Mouse (Mus musculus) Patski (cell line): Measurements from ENCODE around the gene Kcnt2. TPM values are rescaled to one million over a fixed set of nuclear protein-coding genes. Genes with fewer than 3 reads are reported as not detected.

Experiments
- ATAC-seq: fragments of 100-300 bp; one replicate; pipeline ENCODE4 v1.8.0; 2021
- CTCF ChIA-PET: fragments of 350-600 bp; sonication (Branson Sonifier 250); formaldehyde crosslinking; loops from one replicate; lab custom pipeline; 2022; ENCODE audit warnings: inconsistent platforms; lab: Charles Lee
- POLR2A ChIA-PET: fragments of 350-600 bp; sonication (Branson Sonifier 250); formaldehyde crosslinking; loops from one replicate; lab custom pipeline; 2022; ENCODE audit warnings: antibody characterized with exemption, inconsistent platforms; lab: Charles Lee
- DNase-seq: peaks from one replicate; pipeline ENCODE4 v3.0.0-alpha.2; 2011; ENCODE audit warnings: low read depth, low spot score
- H3K27me3 ChIP-seq: fragments of 371-371 bp; one replicate; pipeline ENCODE4 v1.5.1; 2021
- CTCF ChIP-seq: fragments of 100-300 bp; IDR thresholded peaks from one replicate; pipeline ENCODE4 v1.5.1; 2021
- in situ Hi-C: fragments of 300-500 bp; cut with MboI; formaldehyde crosslinking; loops from 3 replicates; pipeline ENCODE4 v1.11.1; 2018; ENCODE audit warnings: low pct_unique_long_range_greater_than_20kb, mixed read lengths
- polyA plus RNA-seq: library from polyadenylated mRNA; unstranded; gene quantifications from one replicate; pipeline ENCODE4 v1.2.3, GENCODE M21; 2021

The Kcnt2 gene
- polyA plus RNA-seq, 1 experiment from 2014 or later, result not detected

DNA sequence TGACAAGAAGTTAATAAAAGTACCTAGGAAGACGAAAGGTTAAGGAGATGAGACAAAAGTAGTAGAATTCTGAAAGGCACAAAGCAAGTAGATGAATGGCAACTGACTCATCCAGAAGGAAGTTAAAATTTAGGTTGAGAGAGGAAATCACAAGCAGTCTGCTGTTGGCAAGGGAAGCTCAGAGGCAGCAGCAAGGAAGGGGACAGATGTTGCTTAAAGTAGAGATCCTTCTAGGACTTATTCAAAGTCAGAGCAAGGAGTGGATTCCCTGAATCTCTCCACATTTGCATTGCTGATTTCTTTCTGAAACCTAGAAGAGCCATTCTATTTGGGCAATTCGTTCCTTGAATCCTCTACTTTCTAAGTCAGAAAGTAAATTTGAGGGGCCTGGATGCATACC is 188.8 kb downstream of the Kcnt2 start:
- TF ChIP-seq CTCF, result no peak
- ChIA-PET POLR2A (no interaction called here), CTCF (no interaction called here)
- ATAC-seq (no peak), DNase-seq (no peak)
- in situ Hi-C loops, result no loop called here
- H3K27me3 ChIP-seq, result no peaks in the 10 kb centered on the region

DNA sequence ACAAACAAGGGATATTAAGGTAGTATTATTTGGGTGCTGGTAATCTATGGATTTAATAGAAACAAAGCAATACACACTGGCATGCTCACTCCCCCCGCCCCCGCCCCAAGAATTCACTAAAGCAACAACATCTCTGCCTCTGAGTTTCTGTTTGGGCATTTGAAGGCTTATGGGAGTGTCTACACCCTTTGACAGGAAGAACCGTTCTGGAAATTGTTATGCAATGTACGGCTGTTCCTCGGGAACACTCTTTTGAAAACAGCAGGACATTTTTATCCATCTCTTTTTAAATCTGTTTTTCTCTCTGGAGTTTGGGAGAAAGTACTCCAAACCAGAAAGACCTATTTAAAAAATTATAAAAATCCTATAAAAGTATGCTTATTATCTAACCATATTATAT is 192.2 kb downstream of the Kcnt2 start:
- ATAC-seq, result no peak
- POLR2A ChIA-PET, result no interaction called here
- no peak for TF ChIP-seq CTCF
- CTCF ChIA-PET, result no interaction called here
- in situ Hi-C loops, result no loop called here
- no peaks in the 10 kb centered on the region for H3K27me3 ChIP-seq
- no peak for DNase-seq

DNA sequence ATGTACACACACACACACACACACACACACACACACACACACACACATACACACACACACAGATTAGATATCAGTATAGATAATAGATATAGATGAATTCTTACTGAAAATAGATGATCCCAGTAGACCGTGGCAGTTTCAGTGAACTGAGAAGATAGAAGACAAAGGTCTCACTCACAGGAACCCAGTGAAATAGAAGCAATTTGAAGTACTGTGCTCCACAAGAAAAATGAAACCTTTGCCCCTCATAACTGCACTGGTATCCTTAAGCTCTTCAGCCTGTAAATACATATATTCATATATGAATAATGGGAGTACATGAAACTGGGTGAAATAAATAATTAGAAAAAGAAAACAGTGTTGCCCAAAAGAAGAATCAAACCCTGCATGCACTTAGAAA is 197.9 kb downstream of the Kcnt2 start:
- TF ChIP-seq CTCF, result no peak
- ChIA-PET POLR2A (no interaction called here), CTCF (no interaction called here)
- H3K27me3 ChIP-seq, result no peaks in the 10 kb centered on the region
- DNase-seq (no peak), ATAC-seq (no peak)
- in situ Hi-C loops, result no loop called here

DNA sequence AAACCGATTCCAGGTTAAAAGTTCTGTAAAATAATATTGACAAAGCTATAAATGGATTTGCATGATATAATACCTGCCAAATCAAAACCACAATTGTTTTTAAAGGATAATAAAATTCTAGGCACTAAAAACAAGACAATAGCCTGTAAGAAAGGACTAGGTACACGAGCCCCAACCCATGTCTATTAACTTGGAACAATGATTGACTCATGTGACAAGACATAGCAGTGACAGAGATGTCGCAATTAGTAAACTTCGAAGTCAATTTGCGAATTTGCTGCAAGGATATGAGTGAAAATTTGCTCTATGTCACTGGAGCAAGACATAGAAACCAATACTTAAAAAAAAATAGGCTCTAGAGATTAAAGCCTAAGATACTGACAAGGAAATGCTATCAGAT is 198.4 kb downstream of the Kcnt2 start:
- no peak for DNase-seq
- no peaks in the 10 kb centered on the region for H3K27me3 ChIP-seq
- TF ChIP-seq CTCF, result no peak
- in situ Hi-C loops, result no loop called here
- ATAC-seq, result no peak
- POLR2A ChIA-PET, result no interaction called here
- CTCF ChIA-PET, result no interaction called here

DNA sequence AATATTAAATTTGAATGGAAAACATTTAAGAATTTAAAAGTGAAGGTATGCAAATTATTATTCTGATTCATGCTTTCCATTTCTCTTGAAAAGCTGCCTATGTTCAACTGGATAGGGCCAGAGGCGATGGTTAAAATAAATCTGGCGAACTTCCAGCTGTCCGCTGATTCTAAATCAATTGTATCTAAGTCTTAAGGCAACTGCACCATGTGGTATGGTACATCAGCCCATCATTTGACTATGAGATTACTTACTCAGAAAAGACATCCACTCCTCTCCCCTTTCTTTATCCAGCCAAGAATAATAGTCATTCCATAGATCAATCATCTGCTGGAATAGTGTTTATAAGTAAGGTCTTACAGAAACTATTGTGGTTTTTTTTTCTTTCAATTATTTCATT is 205.5 kb downstream of the Kcnt2 start:
- POLR2A ChIA-PET, result no interaction called here

DNA sequence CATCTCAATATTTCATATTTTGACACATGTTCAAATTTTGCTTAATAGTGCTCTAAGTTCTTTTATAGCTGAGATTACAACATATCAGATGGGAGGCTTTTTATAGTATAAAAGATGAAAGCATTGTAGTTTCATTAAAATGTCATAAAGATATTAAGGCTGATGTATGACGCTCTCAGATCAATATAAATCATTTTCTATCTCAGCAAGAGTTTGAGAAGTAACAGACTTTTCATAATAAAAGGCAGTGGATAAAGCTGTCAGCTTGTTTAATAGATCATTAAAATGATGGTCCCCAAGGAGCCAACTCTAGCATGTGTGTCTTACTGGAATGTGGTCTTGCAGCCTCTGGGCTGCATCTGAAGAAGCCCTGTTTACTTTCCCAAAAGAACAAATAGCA is 206.0 kb downstream of the Kcnt2 start:
- DNase-seq (no peak), ATAC-seq (no peak)
- TF ChIP-seq CTCF, result no peak
- in situ Hi-C loops, result no loop called here
- H3K27me3 ChIP-seq, result no peaks in the 10 kb centered on the region
- ChIA-PET CTCF (no interaction called here), POLR2A (no interaction called here)

More for the DNA sequence above, 205.5 kb downstream of the Kcnt2 start:
- no peak for ATAC-seq
- no peak for TF ChIP-seq CTCF
- DNase-seq, result no peak
- in situ Hi-C loops, result no loop called here
- CTCF ChIA-PET, result no interaction called here
- H3K27me3 ChIP-seq, result no peaks in the 10 kb centered on the region

DNA sequence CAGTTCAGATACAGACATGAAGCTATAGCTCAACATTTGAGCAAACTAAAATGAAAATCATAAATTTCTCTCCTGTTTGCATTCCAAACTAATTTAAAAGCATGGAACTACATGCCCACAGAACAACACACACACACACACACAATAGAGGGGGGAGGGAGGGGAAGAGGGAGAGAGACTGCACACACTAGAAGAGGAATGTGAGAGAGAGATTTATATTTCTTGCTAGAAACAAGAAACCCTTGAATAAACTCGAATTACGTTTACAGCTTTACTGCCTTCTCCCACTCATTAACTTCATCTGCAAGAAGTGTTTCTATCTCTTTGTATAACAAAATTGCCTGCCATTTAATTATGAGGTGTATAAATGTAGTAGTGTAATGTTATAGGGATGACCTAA is 209.9 kb downstream of the Kcnt2 start:
- TF ChIP-seq CTCF, result no peak
- CTCF ChIA-PET, result no interaction called here

DNA sequence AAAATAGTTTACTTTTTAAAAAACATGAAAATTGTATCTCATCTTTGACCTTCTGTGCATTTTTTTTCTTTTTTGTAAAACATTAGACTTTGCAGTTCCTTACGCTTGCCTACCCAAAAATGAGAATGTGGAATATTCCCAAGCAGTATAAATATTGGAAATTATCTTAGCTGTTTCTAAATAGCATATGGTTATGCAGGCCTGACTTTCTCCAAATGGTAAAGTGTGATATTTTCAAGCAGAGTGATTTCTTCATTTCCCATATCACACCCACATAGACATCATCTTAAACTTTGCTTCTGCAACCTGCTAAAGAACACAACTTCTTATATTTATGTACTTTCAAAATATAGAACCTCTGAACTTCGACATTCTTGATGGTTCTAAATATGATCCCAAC is 210.9 kb downstream of the Kcnt2 start:
- ChIA-PET CTCF (no interaction called here), POLR2A (no interaction called here)
- H3K27me3 ChIP-seq, result no peaks in the 10 kb centered on the region
- no peak for DNase-seq
- no peak for ATAC-seq
- no peak for TF ChIP-seq CTCF
- in situ Hi-C loops, result no loop called here

More for the DNA sequence above, 209.9 kb downstream of the Kcnt2 start:
- no peak for ATAC-seq
- POLR2A ChIA-PET, result no interaction called here
- DNase-seq, result no peak
- H3K27me3 ChIP-seq, result no peaks in the 10 kb centered on the region
- in situ Hi-C loops, result no loop called here

DNA sequence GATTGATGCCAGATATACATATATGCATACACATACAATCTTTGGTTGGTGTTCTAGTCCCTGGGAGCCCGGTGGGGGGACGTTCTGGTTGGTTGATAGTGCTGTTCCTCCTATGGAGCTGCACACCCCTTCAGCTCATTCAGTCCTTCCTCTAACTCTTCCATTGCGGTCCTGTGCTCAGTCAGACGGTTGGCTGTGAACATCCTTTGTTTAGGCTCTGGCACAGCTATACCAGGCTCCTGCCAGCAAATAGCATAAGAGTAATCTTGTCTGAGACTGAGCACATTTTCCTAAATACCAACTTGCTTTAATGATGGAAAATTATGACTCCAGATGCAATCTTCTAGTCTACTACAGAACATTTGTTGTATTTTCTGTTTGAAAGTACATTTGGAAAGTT is 222.4 kb downstream of the Kcnt2 start:
- no peaks in the 10 kb centered on the region for H3K27me3 ChIP-seq
- no peak for DNase-seq
- CTCF ChIA-PET, result interaction anchor here (1.3 kb wide), 1 partner anchor 8 kb away, joined by 3 read pairs; no protein-coding TSS in a partner anchor
- ATAC-seq, result no peak
- POLR2A ChIA-PET, result no interaction called here
- TF ChIP-seq CTCF, result no peak
- in situ Hi-C loops, result no loop called here

DNA sequence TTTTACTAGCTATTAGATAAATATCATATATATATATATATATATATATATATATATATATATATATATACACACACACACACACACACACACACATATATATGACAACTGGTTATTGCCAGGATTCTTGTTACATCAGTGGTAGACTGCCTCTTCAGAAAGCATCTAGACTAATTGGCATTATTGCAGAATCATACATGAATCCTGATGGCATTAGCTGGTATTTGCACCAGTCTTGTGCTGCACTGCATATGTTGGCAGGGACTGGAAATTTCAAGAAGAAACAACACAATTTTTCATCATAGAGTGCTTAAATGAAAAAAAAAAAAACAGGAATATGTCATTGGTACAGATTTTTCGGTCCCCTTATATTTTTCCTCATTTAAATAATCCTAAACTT is 223.6 kb downstream of the Kcnt2 start:
- in situ Hi-C loops, result no loop called here
- ChIA-PET CTCF (no interaction called here), POLR2A (no interaction called here)

DNA sequence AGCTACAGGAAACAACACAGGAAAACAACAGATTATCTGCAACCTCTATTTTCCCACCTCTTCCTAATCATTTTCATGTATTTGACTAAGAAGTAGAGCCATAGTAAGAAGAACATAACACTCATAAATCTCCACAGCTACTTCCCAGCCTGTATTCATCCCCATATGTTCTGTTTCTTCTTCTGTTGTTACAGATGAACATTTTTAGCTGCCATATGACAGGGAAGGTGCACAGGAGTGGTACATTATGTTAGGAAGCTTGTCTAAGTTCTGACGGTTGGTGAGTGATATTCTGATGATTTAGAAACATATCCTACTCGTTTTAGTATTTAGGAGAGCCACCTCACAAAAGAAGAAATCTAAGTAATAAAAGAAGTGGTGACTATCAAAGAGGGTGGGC is 231.0 kb downstream of the Kcnt2 start:
- POLR2A ChIA-PET, result no interaction called here
- H3K27me3 ChIP-seq, result no peaks in the 10 kb centered on the region
- no peak for TF ChIP-seq CTCF

More for the DNA sequence above, 223.6 kb downstream of the Kcnt2 start:
- no peak for TF ChIP-seq CTCF
- no peaks in the 10 kb centered on the region for H3K27me3 ChIP-seq
- DNase-seq, result no peak
- no peak for ATAC-seq

DNA sequence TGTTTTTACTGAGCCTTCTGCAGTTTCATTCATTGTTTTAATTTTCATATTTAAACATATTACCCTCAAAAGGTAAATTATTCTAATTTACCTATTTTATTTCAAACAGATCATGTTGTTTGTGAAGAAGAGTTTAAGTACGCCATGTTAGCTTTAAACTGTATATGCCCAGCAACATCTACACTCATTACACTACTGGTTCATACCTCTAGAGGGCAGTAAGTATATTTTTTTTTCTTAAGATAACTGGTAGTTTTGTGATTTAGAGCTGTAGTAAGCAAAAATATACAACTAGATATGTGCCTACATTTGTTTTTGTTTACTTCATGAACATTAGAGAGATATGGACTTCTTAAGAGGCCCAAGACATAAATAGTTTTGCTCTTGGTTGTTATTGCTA is 238.1 kb downstream of the Kcnt2 start:
- H3K27me3 ChIP-seq, result peaks cover 6% of the 10 kb centered on the region
- TF ChIP-seq CTCF, result no peak
- ChIA-PET CTCF (no interaction called here), POLR2A (no interaction called here)
- in situ Hi-C loops, result no loop called here
- ATAC-seq, result no peak
- DNase-seq, result no peak

More for the DNA sequence above, 231.0 kb downstream of the Kcnt2 start:
- in situ Hi-C loops, result no loop called here
- CTCF ChIA-PET, result interaction anchor here (0.8 kb wide), 1 partner anchor 9 kb away, joined by 3 read pairs; no protein-coding TSS in a partner anchor
- no peak for ATAC-seq
- DNase-seq, result no peak
